Mouse (Mus musculus): ENCODE results near the gene Fars2. TPM values are rescaled to one million over a fixed set of nuclear protein-coding genes. Genes with fewer than 3 reads are reported as not detected.

The Fars2 gene
- polyA plus RNA-seq, 1 experiment from 2014 or later, result 38.1 TPM

DNA sequence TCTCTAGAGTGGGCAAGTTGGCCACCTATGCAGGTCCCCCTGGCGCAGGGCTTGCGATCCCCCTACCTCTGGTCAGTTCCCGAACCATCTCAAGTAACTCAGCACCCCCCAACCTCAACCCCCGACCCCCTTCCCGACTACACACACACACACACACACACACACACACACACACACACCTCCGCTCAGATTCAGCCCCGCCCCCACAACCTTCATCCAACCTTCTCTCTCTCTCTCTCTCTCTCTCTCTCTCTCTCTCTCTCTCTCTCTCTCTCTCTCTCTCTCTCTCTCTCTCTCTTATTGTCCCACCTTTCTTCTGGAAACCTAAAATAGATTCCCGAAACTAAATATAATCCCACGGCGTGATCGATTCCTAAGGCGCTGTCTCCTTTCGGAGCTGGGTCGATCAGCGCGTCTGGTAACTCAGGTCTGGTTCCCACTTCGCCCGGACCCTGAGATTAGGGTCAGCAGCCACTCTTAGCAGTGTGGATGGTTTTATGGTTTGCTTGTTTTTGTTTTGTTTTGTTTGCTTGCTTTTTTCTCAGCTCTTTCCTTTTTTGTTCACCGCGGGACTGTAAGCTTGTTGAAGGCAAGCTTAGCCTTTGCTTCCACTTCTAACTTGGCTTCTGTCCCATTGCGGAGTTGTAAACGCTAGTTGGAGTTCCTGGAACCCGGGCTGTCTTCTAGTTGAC lies 610.7 kb downstream of the Fars2 start:
- Histone ChIP-seq H3K36me3 (ENCODE audit: control insufficient read depth, insufficient read depth, low read length) (no peaks in the 10 kb centered on the region), H3K9ac (ENCODE audit: low read length) (no peak overlapping the region), H3K9me3 (ENCODE audit: control insufficient read depth, low read length) (peaks cover 4% of the 10 kb centered on the region; the same call in 1 of the 2 replicates), H3K27ac (ENCODE audit: low read length) (no peak overlapping the region), H3K4me2 (ENCODE audit: low read depth, low read length) (peak overlapping the region; percentile 47; the same call in 1 of the 2 replicates), H3K4me1 (replicated peaks; ENCODE audit: control insufficient read depth, insufficient read depth, low read length) (peaks cover 24% of the 10 kb centered on the region), H3K27me3 (ENCODE audit: control insufficient read depth, insufficient read depth, low read depth, low read length) (peaks cover 92% of the 10 kb centered on the region), H3K4me3 (ENCODE audit: low read length) (no peak overlapping the region; the same call in 1 of the 2 replicates)
- 1% methylated on average over 21 of the region's 23 CpGs for WGBS
- no peak for ATAC-seq (ENCODE audit: low read depth)

DNA sequence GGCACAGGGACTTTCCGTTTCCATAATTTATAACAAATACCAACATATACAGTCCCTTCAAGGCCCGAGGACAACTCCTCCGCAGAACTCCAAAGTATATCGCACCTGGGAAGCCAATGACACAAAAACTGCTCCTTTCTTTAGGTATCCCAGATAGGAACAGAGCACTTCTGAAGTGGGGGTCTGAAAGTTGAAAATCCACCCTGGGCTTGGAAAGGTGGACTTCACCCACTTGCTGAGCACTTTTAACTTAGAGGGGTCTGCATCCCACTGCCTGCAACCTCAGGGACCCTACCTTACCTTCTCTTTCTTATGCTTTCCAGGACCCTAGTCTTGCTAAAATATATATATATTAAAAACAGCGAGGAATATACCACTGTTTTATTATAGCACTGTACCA lies 611.3 kb downstream of the Fars2 start:
- Histone ChIP-seq H3K4me1 (replicated peaks; ENCODE audit: control insufficient read depth, insufficient read depth, low read length) (peaks cover 24% of the 10 kb centered on the region), H3K36me3 (ENCODE audit: control insufficient read depth, insufficient read depth, low read length) (no peaks in the 10 kb centered on the region), H3K4me3 (ENCODE audit: low read length) (no peak overlapping the region), H3K9me3 (ENCODE audit: control insufficient read depth, low read length) (peaks cover 4% of the 10 kb centered on the region; the same call in 1 of the 2 replicates), H3K27ac (ENCODE audit: low read length) (no peak overlapping the region), H3K4me2 (ENCODE audit: low read depth, low read length) (no peak overlapping the region), H3K27me3 (ENCODE audit: control insufficient read depth, insufficient read depth, low read depth, low read length) (peaks cover 91% of the 10 kb centered on the region), H3K9ac (ENCODE audit: low read length) (no peak overlapping the region)
- no peak for ATAC-seq (ENCODE audit: low read depth)
- 13% methylated on average over 5 of the region's 5 CpGs for WGBS

DNA sequence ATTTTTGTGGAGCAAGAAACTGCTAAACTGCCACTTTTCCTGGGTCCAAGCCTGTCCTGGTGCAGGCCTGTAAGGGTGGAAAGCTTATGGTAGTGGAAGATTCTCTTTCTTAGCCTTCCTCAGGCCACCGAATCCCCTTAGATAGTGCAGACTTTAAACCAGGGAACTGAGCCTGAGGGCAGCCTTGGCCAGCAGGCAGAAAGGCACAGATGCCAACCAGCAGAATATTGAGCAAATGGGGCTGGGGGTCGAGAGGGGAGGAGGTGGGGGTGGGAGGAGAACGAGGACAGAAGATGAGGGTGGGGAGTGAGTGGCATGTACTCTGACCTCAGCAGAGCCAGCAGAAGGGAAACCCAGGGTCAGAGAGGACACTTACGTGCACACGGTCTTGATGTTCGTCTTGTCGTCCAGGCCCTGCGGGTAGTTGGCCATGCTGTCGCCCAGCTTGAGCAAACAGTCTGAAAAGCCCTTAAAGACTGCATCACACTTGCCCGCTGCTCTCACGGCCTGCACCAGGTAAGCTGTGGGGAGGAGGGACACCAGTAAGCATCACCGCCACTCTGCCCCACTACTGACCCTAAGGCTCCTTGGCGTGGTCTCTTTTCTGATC lies 612.6 kb downstream of the Fars2 start:
- Histone ChIP-seq H3K36me3 (ENCODE audit: control insufficient read depth, insufficient read depth, low read length) (no peaks in the 10 kb centered on the region), H3K27ac (ENCODE audit: low read length) (no peak overlapping the region), H3K4me3 (ENCODE audit: low read length) (no peak overlapping the region), H3K4me1 (replicated peaks; ENCODE audit: control insufficient read depth, insufficient read depth, low read length) (peaks cover 21% of the 10 kb centered on the region; the same call in 1 of the 2 replicates), H3K4me2 (ENCODE audit: low read depth, low read length) (no peak overlapping the region), H3K9me3 (ENCODE audit: control insufficient read depth, low read length) (peaks cover 4% of the 10 kb centered on the region; the same call in 1 of the 2 replicates), H3K9ac (ENCODE audit: low read length) (no peak overlapping the region), H3K27me3 (ENCODE audit: control insufficient read depth, insufficient read depth, low read depth, low read length) (peaks cover 91% of the 10 kb centered on the region)
- no peak for ATAC-seq (ENCODE audit: low read depth)
- 7% methylated on average over 13 of the region's 13 CpGs for WGBS

DNA sequence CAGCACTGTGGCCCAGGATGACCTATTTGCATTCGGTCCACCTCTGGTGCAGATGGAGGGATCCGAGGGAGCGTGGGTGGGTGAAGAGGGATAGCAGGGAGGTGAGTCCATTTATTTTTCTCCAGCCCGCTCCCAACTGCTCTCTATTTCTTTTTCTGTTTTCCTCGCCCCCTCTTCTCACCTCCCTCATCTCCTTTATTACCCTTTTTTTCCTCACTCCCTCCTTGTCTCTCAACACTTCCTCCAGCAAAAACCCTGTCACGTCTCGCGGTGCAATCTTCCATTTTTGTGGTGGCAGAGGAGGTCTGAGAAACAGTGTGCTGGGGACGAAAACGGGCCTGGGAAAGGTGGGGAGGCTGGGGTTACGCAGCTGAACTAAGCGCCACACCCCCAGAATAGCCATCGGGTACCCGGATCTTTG lies 613.1 kb downstream of the Fars2 start:
- no peak for ATAC-seq (ENCODE audit: low read depth)

DNA sequence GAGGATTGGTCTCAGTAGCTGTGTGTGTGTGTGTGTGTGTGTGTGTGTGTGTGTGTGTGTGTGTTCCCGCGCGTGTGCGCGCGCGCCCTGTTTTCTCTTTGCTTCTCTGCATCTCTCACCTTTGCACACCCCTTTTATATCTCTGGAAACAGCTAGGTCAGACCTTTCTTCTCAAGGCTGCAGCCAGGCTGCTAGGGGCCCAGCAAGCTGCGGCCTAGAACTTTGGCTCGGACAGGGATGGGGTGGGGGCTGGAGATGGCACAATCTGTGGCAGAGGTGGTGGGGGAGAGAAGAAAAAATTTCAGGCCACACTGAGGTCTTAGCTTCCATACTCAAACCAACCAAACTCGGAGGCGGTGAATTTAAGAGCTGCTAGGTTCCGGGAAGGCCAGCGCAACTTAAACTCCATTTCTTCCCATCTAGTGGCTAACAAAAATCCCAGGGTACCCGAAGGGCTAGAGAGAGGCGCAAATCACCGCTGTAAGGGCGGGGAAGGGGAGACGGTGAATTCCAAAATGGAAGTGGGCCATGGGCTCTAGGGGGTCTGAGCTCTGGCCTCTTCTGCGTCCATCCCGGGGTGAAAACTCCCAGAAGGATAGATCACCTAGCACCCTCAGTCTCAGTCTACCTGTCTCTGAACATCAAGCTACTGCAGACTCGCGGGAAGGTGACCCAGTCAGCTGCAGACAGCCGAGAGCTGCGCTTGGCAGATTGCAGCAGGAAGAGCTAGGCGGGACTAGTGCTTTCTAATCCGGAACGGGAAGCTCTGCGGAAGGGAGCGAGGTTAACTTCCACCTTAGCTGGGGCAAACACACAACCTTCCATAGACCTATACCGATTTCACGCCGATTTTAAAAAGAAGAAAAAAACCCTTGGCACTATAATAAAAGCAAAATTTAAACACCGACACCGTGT lies 614.1 kb downstream of the Fars2 start:
- H3K4me1 ChIP-seq (replicated peaks; ENCODE audit: control insufficient read depth, insufficient read depth, low read length), result peaks cover 30% of the 10 kb centered on the region; the same call in 1 of the 2 replicates
- H3K27ac ChIP-seq (ENCODE audit: low read length), result no peak overlapping the region
- H3K4me3 ChIP-seq (ENCODE audit: low read length), result peak overlapping the region; percentile 43
- H3K9ac ChIP-seq (ENCODE audit: low read length), result no peak overlapping the region
- peaks cover 4% of the 10 kb centered on the region; the same call in 1 of the 2 replicates for H3K9me3 ChIP-seq (ENCODE audit: control insufficient read depth, low read length)
- peak overlapping the region; percentile 62 for H3K4me2 ChIP-seq (ENCODE audit: low read depth, low read length)
- WGBS, result 2% methylated on average over 34 of the region's 34 CpGs
- peaks cover 90% of the 10 kb centered on the region for H3K27me3 ChIP-seq (ENCODE audit: control insufficient read depth, insufficient read depth, low read depth, low read length)
- no peaks in the 10 kb centered on the region for H3K36me3 ChIP-seq (ENCODE audit: control insufficient read depth, insufficient read depth, low read length)
- ATAC-seq (ENCODE audit: low read depth), result no peak

More for the DNA sequence above, 613.1 kb downstream of the Fars2 start:
- Histone ChIP-seq H3K4me2 (ENCODE audit: low read depth, low read length) (no peak overlapping the region), H3K4me3 (ENCODE audit: low read length) (no peak overlapping the region), H3K9ac (ENCODE audit: low read length) (no peak overlapping the region), H3K9me3 (ENCODE audit: control insufficient read depth, low read length) (peaks cover 4% of the 10 kb centered on the region; the same call in 1 of the 2 replicates), H3K27ac (ENCODE audit: low read length) (no peak overlapping the region), H3K4me1 (replicated peaks; ENCODE audit: control insufficient read depth, insufficient read depth, low read length) (peaks cover 24% of the 10 kb centered on the region; the same call in 1 of the 2 replicates), H3K27me3 (ENCODE audit: control insufficient read depth, insufficient read depth, low read depth, low read length) (peaks cover 91% of the 10 kb centered on the region), H3K36me3 (ENCODE audit: control insufficient read depth, insufficient read depth, low read length) (no peaks in the 10 kb centered on the region)
- WGBS, result 5% methylated on average over 14 of the region's 14 CpGs

DNA sequence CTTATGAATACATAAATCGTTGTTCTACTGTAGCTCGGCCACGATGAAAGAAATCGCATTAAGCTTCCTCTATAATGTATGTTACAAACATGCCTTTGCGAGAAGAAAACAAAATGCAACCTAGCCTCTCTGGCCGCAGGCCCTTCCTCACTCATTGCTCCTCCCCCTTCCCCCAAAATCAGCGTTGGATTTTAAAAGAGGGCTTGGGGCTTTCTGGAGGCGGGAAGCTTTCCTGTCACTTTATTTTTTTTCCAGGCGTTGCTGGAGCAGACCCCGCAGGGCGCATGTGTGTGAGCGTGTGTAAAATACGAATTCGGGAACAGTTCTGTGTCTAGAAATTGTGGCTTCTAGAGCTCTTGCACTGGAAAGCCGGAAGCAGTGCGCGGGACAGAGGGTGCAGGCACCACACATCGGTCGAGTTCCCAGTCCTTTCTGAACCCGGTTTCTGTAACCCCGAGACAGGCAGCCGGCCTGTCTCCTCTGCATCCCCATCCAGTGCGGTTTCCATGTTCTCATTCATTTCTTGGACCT lies 614.8 kb downstream of the Fars2 start:
- ATAC-seq (ENCODE audit: low read depth), result no peak
- peak overlapping the region; percentile 43 for H3K4me3 ChIP-seq (ENCODE audit: low read length)
- H3K36me3 ChIP-seq (ENCODE audit: control insufficient read depth, insufficient read depth, low read length), result no peaks in the 10 kb centered on the region
- peaks cover 4% of the 10 kb centered on the region; the same call in 1 of the 2 replicates for H3K9me3 ChIP-seq (ENCODE audit: control insufficient read depth, low read length)
- under 1% methylated on average over 23 of the region's 23 CpGs for WGBS
- peaks cover 29% of the 10 kb centered on the region; the same call in 1 of the 2 replicates for H3K4me1 ChIP-seq (replicated peaks; ENCODE audit: control insufficient read depth, insufficient read depth, low read length)
- no peak overlapping the region for H3K27ac ChIP-seq (ENCODE audit: low read length)
- no peak overlapping the region for H3K9ac ChIP-seq (ENCODE audit: low read length)
- H3K4me2 ChIP-seq (ENCODE audit: low read depth, low read length), result peak overlapping the region; percentile 62
- H3K27me3 ChIP-seq (ENCODE audit: control insufficient read depth, insufficient read depth, low read depth, low read length), result peaks cover 84% of the 10 kb centered on the region

DNA sequence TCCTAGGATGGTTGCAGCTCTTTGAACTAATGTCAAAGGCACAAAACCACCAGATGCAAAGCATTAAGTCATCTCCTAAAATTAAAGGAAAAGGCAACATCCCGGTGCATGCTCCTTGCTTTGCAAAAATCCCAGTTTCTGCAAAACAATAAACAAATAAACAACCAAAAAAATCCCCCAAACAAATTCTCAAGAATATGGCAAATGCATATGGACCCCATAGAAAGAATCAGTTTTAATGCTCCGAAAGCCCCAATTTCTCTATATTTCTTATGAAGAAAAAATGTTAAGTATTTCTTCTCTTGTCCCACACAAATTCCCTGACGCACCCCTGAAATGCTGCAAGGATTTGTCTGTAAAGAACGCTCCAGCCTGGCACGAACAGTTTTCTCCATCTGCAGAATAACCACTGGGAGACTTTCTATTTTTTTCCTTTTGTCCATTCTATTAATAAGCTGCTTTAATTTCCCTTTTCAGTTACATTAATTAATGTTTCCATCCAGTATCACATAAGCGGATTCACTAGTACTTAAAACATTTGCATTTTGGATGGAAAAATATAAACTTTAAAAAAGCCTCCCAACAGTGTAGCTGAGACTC lies 615.8 kb downstream of the Fars2 start:
- Histone ChIP-seq H3K4me2 (ENCODE audit: low read depth, low read length) (no peak overlapping the region), H3K9ac (ENCODE audit: low read length) (no peak overlapping the region), H3K9me3 (ENCODE audit: control insufficient read depth, low read length) (peaks cover 4% of the 10 kb centered on the region; the same call in 1 of the 2 replicates), H3K36me3 (ENCODE audit: control insufficient read depth, insufficient read depth, low read length) (no peaks in the 10 kb centered on the region), H3K4me1 (replicated peaks; ENCODE audit: control insufficient read depth, insufficient read depth, low read length) (peaks cover 27% of the 10 kb centered on the region; the same call in 1 of the 2 replicates), H3K27ac (ENCODE audit: low read length) (no peak overlapping the region), H3K4me3 (ENCODE audit: low read length) (no peak overlapping the region), H3K27me3 (ENCODE audit: control insufficient read depth, insufficient read depth, low read depth, low read length) (peaks cover 77% of the 10 kb centered on the region)
- no peak for ATAC-seq (ENCODE audit: low read depth)
- WGBS, result 5% methylated on average over 6 of the region's 6 CpGs

DNA sequence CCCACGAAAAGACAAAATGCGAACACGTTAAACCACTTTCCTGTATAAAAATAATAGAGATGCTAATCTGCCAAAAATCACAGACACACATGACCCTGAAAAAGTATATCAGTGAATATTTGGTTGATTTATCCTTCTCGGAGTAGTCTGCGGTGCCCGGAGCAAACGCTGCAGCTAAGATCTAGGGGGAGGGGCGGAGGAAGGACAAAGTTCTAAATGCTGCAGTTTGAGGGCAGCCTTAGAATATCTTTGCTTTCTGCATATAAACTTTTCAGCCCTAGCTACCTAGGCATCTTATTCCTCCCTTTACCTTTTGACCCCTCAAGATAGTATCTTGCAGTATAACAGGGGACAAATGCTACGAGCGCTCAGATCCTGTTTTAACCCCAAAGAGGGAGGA lies 616.4 kb downstream of the Fars2 start:
- ATAC-seq (ENCODE audit: low read depth), result no peak
- Histone ChIP-seq H3K27ac (ENCODE audit: low read length) (no peak overlapping the region), H3K4me3 (ENCODE audit: low read length) (no peak overlapping the region), H3K4me2 (ENCODE audit: low read depth, low read length) (no peak overlapping the region), H3K27me3 (ENCODE audit: control insufficient read depth, insufficient read depth, low read depth, low read length) (peaks cover 71% of the 10 kb centered on the region), H3K4me1 (replicated peaks; ENCODE audit: control insufficient read depth, insufficient read depth, low read length) (peaks cover 27% of the 10 kb centered on the region; the same call in 1 of the 2 replicates), H3K9me3 (ENCODE audit: control insufficient read depth, low read length) (no peaks in the 10 kb centered on the region), H3K36me3 (ENCODE audit: control insufficient read depth, insufficient read depth, low read length) (no peaks in the 10 kb centered on the region), H3K9ac (ENCODE audit: low read length) (no peak overlapping the region)
- WGBS, result 2% methylated on average over 10 of the region's 10 CpGs
